Mouse (Mus musculus) forebrain, embryonic 11.5 days (tissue): Measurements from ENCODE around the gene Erich6b. TPM values are rescaled to one million over a fixed set of nuclear protein-coding genes. Genes with fewer than 3 reads are reported as not detected.

ENCODE experiments used
- ATAC-seq: fragments of 200-750 bp; cut with Nextera tagmentation; replicated peaks from 2 replicates; pipeline ENCODE4 v1.8.0; 2017; ENCODE audit warnings: moderate TSS enrichment; ENCODE audit not compliant: low FRiP score
- DNase-seq: peaks from one replicate; pipeline ENCODE4 v3.0.0-alpha.2; 2017; ENCODE audit warnings: low spot score
- H3K27ac ChIP-seq: fragments of 300-500 bp; sonication (generic); 2 replicates; pipeline ENCODE4 v1.5.1; 2014; ENCODE audit warnings: low read depth, low read length
- H3K27me3 ChIP-seq: fragments of 300-500 bp; sonication (generic); 2 replicates; pipeline ENCODE4 v1.6.1; 2014; ENCODE audit warnings: mild to moderate bottlenecking, low read length, mixed read lengths; ENCODE audit not compliant: control insufficient read depth, insufficient read depth
- H3K36me3 ChIP-seq: fragments of 300-500 bp; sonication (generic); 2 replicates; pipeline ENCODE4 v1.6.1; 2014; ENCODE audit warnings: mild to moderate bottlenecking, low read length, moderate library complexity, mixed read lengths; ENCODE audit not compliant: control insufficient read depth, insufficient read depth
- H3K4me1 ChIP-seq: fragments of 300-500 bp; sonication (generic); replicated peaks from 2 replicates; pipeline ENCODE4 v1.6.1; 2014; ENCODE audit warnings: low read length, mixed read lengths; ENCODE audit not compliant: control insufficient read depth, insufficient read depth
- H3K4me2 ChIP-seq: fragments of 300-500 bp; sonication (generic); 2 replicates; pipeline ENCODE4 v1.6.1; 2014; ENCODE audit warnings: low read depth, mild to moderate bottlenecking, low read length, moderate library complexity, mixed read lengths; ENCODE audit not compliant: severe bottlenecking
- H3K4me3 ChIP-seq: fragments of 300-500 bp; sonication (generic); 2 replicates; pipeline ENCODE4 v1.5.1; 2014; ENCODE audit warnings: low read depth, low read length
- H3K9ac ChIP-seq: fragments of 300-500 bp; sonication (generic); 2 replicates; pipeline ENCODE4 v1.6.1; 2014; ENCODE audit warnings: low read length
- H3K9me3 ChIP-seq: fragments of 300-500 bp; sonication (generic); 2 replicates; pipeline ENCODE4 v1.6.1; 2016; ENCODE audit warnings: low read length, mixed read lengths; ENCODE audit not compliant: control insufficient read depth
- WGBS: fragments of 180-500 bp; shearing (Covaris S2); extraction: QIAGEN DNeasy Blood & Tissue Kit; methylation state at CpG from one replicate; pipeline ENCODE4 v1.1.7; 2014; 5-methylcytosine and 5-hydroxymethylcytosine counted together
- polyA plus RNA-seq: library from polyadenylated mRNA; unstranded; fragments of >200 nt; fragmentation: Nextera tagmentation; extraction: Ambion mirVana; gene quantifications from 2 replicates; pipeline ENCODE4 v1.2.1, GENCODE M21; 2014

Erich6b gene
- polyA plus RNA-seq, result not detected in 2 replicates

- ATAC-seq (no peak), DNase-seq (no peak)
- Histone ChIP-seq H3K4me3 (no peak within 1 kb of the TSS), H3K9ac (no peak within 1 kb of the TSS), H3K4me2 (no peak within 1 kb of the TSS), H3K9me3 (no peaks in the 10 kb centered on the region), H3K27me3 (no peaks in the 10 kb centered on the region), H3K27ac (no peak within 1 kb of the TSS), H3K4me1 (no peaks in the 10 kb centered on the region), H3K36me3 (no peaks in the 10 kb centered on the region)
- WGBS, result 83% methylated on average over 8 of the region's 8 CpGs
These were observed at the start of gene Erich6b for GRCm38 (mm10) chr14:75642080-75642479. Gene Erich6b (plus strand): TSS chr14:75642259.

GRCm38 (mm10) chr14:75592978-75593377 is 49.1 kb upstream of the Erich6b start, which contains the start of gene Spert:
Gene Spert (minus strand): TSS chr14:75593116.
- no peaks in the 10 kb centered on the region for H3K4me1 ChIP-seq
- H3K9me3 ChIP-seq, result no peaks in the 10 kb centered on the region
- no peak within 1 kb of the TSS for H3K4me2 ChIP-seq
- H3K9ac ChIP-seq, result no peak within 1 kb of the TSS
- H3K36me3 ChIP-seq, result no peaks in the 10 kb centered on the region
- WGBS, result 76% methylated on average over 3 of the region's 3 CpGs
- no peak within 1 kb of the TSS for H3K4me3 ChIP-seq
- no peak for DNase-seq
- no peak within 1 kb of the TSS for H3K27ac ChIP-seq
- ATAC-seq, result no peak
- H3K27me3 ChIP-seq, result no peaks in the 10 kb centered on the region

- Histone ChIP-seq H3K4me3 (no peak overlapping the region), H3K36me3 (no peaks in the 10 kb centered on the region), H3K4me1 (no peaks in the 10 kb centered on the region), H3K9ac (no peak overlapping the region), H3K27ac (no peak overlapping the region), H3K4me2 (no peak overlapping the region), H3K27me3 (no peaks in the 10 kb centered on the region), H3K9me3 (no peaks in the 10 kb centered on the region)
- 83% methylated on average over 2 of the region's 2 CpGs for WGBS
- no peak for DNase-seq
- no peak for ATAC-seq
These were observed 32.9 kb upstream of the Erich6b start for GRCm38 (mm10) chr14:75609176-75609575.

GRCm38 (mm10) chr14:75616375-75616774 is 25.7 kb upstream of the Erich6b start:
- Histone ChIP-seq H3K27me3 (no peaks in the 10 kb centered on the region), H3K4me2 (no peak overlapping the region), H3K36me3 (no peaks in the 10 kb centered on the region), H3K9me3 (no peaks in the 10 kb centered on the region), H3K9ac (no peak overlapping the region), H3K4me1 (no peaks in the 10 kb centered on the region), H3K27ac (no peak overlapping the region), H3K4me3 (no peak overlapping the region)
- ATAC-seq, result no peak
- WGBS, result 85% methylated on average over 6 of the region's 6 CpGs
- DNase-seq, result no peak

- Histone ChIP-seq H3K27me3 (no peaks in the 10 kb centered on the region), H3K4me1 (no peaks in the 10 kb centered on the region), H3K9ac (no peak overlapping the region), H3K36me3 (no peaks in the 10 kb centered on the region), H3K27ac (no peak overlapping the region), H3K9me3 (no peaks in the 10 kb centered on the region), H3K4me2 (no peak overlapping the region), H3K4me3 (no peak overlapping the region)
- ATAC-seq (no peak), DNase-seq (no peak)
- 76% methylated on average over 7 of the region's 7 CpGs for WGBS
These were observed 19.1 kb upstream of the Erich6b start for GRCm38 (mm10) chr14:75622984-75623383.

GRCm38 (mm10) chr14:75628870-75629269 is 13.2 kb upstream of the Erich6b start:
- H3K9me3 ChIP-seq, result no peaks in the 10 kb centered on the region
- ATAC-seq (no peak), DNase-seq (no peak)
- 97% methylated on average over 8 of the region's 8 CpGs for WGBS
- H3K27me3 ChIP-seq, result no peaks in the 10 kb centered on the region
- no peaks in the 10 kb centered on the region for H3K36me3 ChIP-seq
- H3K4me3 ChIP-seq, result no peak overlapping the region
- no peak overlapping the region for H3K27ac ChIP-seq
- no peak overlapping the region for H3K9ac ChIP-seq
- H3K4me2 ChIP-seq, result no peak overlapping the region
- no peaks in the 10 kb centered on the region for H3K4me1 ChIP-seq

- H3K9me3 ChIP-seq, result no peaks in the 10 kb centered on the region
- 87% methylated on average over 12 of the region's 12 CpGs for WGBS
- no peak overlapping the region for H3K27ac ChIP-seq
- ATAC-seq, result no peak
- H3K9ac ChIP-seq, result no peak overlapping the region
- no peaks in the 10 kb centered on the region; the same call in 1 of the 2 replicates for H3K4me1 ChIP-seq
- H3K36me3 ChIP-seq, result no peaks in the 10 kb centered on the region
- H3K4me3 ChIP-seq, result no peak overlapping the region
- H3K4me2 ChIP-seq, result no peak overlapping the region
- no peaks in the 10 kb centered on the region for H3K27me3 ChIP-seq
- DNase-seq, result no peak
These were observed 6.7 kb upstream of the Erich6b start for GRCm38 (mm10) chr14:75635350-75635749.

- H3K9ac ChIP-seq, result no peak overlapping the region
- DNase-seq (no peak), ATAC-seq (no peak)
- no peaks in the 10 kb centered on the region for H3K36me3 ChIP-seq
- no peak overlapping the region for H3K27ac ChIP-seq
- WGBS, result 25% methylated on average over 7 of the region's 7 CpGs
- H3K4me3 ChIP-seq, result no peak overlapping the region
- H3K4me1 ChIP-seq, result no peaks in the 10 kb centered on the region; the same call in 1 of the 2 replicates
- no peak overlapping the region for H3K4me2 ChIP-seq
- H3K9me3 ChIP-seq, result no peaks in the 10 kb centered on the region
- H3K27me3 ChIP-seq, result no peaks in the 10 kb centered on the region
These were observed 6.0 kb upstream of the Erich6b start for GRCm38 (mm10) chr14:75636107-75636506.

- DNase-seq, result no peak
- ATAC-seq, result no peak
- Histone ChIP-seq H3K9ac (no peak overlapping the region), H3K27me3 (no peaks in the 10 kb centered on the region), H3K9me3 (no peaks in the 10 kb centered on the region), H3K4me2 (no peak overlapping the region), H3K4me1 (no peaks in the 10 kb centered on the region; the same call in 1 of the 2 replicates), H3K36me3 (no peaks in the 10 kb centered on the region), H3K4me3 (no peak overlapping the region), H3K27ac (no peak overlapping the region)
- 90% methylated on average over 4 of the region's 4 CpGs for WGBS
These were observed 4.4 kb upstream of the Erich6b start for GRCm38 (mm10) chr14:75637641-75638040.
